Mouse (Mus musculus) heart, embryonic 14.5 days (tissue): Measurements from ENCODE around the gene Oaz1. TPM values are rescaled to one million over a fixed set of nuclear protein-coding genes. Genes with fewer than 3 reads are reported as not detected.
A peak's percentile ranks its signal among the peaks of the same experiment; 100 is the strongest.

Experiments used
- ATAC-seq: fragments of 200-750 bp; cut with Nextera tagmentation; 2 replicates; pipeline ENCODE4 v1.8.0; 2017; ENCODE audit warnings: low read depth, moderate TSS enrichment; ENCODE audit not compliant: insufficient number of reproducible peaks, insufficient read depth, low FRiP score
- H3K27ac ChIP-seq, 2 experiments: fragments of 200-500 bp in 1 of 2; fragments of 300-500 bp in 1 of 2; sonication (generic) in 1 of 2; replicated peaks in 1 of 2; 2 replicates each; pipeline ENCODE4 v1.5.1; 2012 to 2014; ENCODE audit warnings: low read depth in 2 of 2, low read length in 2 of 2, control low read depth in 1 of 2, mild to moderate bottlenecking in 1 of 2, mixed read lengths in 1 of 2; ENCODE audit not compliant: control insufficient read depth in 1 of 2, insufficient read depth in 1 of 2
- H3K27me3 ChIP-seq: fragments of 300-500 bp; sonication (generic); 2 replicates; pipeline ENCODE4 v1.6.1; 2014; ENCODE audit warnings: mild to moderate bottlenecking, low read length, control low read depth; ENCODE audit not compliant: control insufficient read depth, insufficient read depth
- H3K36me3 ChIP-seq: fragments of 300-500 bp; sonication (generic); 2 replicates; pipeline ENCODE4 v1.6.1; 2014; ENCODE audit warnings: mild to moderate bottlenecking, control low read depth, low read length, mixed read lengths; ENCODE audit not compliant: control insufficient read depth, insufficient read depth
- H3K4me1 ChIP-seq, 2 experiments: fragments of 200-500 bp in 1 of 2; fragments of 300-500 bp in 1 of 2; sonication (generic) in 1 of 2; 2 replicates each; pipeline ENCODE4 v1.6.1; 2012 to 2014; ENCODE audit warnings: low read length in 2 of 2, control low read depth in 1 of 2, mixed read lengths in 1 of 2; ENCODE audit not compliant: control insufficient read depth in 2 of 2, insufficient read depth in 2 of 2
- H3K4me2 ChIP-seq: fragments of 300-500 bp; sonication (generic); 2 replicates; pipeline ENCODE4 v1.6.1; 2014; ENCODE audit warnings: mild to moderate bottlenecking, low read length
- H3K4me3 ChIP-seq, 2 experiments: fragments of 200-500 bp in 1 of 2; fragments of 300-500 bp in 1 of 2; sonication (generic) in 1 of 2; 2 replicates each; pipeline ENCODE4 v1.5.1; 2012 to 2014; ENCODE audit warnings: low read length in 2 of 2, mild to moderate bottlenecking in 2 of 2, control low read depth in 1 of 2, low read depth in 1 of 2, moderate library complexity in 1 of 2; ENCODE audit not compliant: control insufficient read depth in 1 of 2, insufficient read depth in 1 of 2
- H3K9ac ChIP-seq: fragments of 300-500 bp; sonication (generic); 2 replicates; pipeline ENCODE4 v1.6.1; 2014; ENCODE audit warnings: mild to moderate bottlenecking, low read length
- H3K9me3 ChIP-seq: fragments of 300-500 bp; sonication (generic); 2 replicates; pipeline ENCODE4 v1.6.1; 2016; ENCODE audit warnings: low read length, control low read depth; ENCODE audit not compliant: control insufficient read depth
- WGBS: fragments of 180-500 bp; shearing (Covaris S2); extraction: QIAGEN DNeasy Blood & Tissue Kit; methylation state at CpG from one replicate; pipeline ENCODE4 v1.1.7; 2014; 5-methylcytosine and 5-hydroxymethylcytosine counted together
- polyA plus RNA-seq: library from polyadenylated mRNA; unstranded; fragments of >200 nt; fragmentation: Nextera tagmentation; extraction: Ambion mirVana; gene quantifications from 2 replicates; pipeline ENCODE4 v1.2.1, GENCODE M21; 2014

Oaz1 gene
- polyA plus RNA-seq, 1 experiment from 2014 or later, result 2,172 TPM

DNA sequence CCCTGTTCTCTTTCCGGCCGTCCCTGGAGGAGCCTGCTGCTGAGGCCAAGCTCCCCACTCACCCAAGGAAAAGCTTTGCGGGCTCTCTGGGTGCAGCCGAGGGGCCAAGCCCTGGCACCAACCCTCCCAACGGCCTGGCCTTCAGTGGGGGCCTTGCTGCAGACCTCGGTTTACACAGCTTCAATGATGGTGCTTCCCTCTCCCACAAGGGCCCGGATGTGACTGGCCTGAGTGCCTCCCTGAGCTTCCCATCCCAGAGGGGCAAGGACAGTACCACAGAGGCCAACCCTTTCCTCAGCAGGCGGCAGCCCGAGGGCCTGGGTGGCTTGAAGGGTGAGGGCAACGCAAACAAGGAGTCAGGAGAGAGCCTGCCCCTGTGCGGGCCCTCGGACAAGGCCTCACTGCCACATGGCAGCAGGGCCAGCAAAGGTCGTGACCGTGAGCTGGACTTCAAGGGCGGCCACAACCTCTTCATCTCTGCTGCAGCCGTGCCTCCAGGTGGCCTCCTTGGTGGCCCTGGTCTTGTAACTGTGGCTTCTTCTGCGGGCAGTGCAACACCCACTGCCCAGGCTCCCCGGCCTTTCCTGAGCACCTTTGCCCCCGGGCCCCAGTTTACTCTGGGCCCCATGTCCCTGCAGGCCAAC is 35.6 kb upstream of the Oaz1 start:
- H3K36me3 ChIP-seq, result peaks cover 99% of the 10 kb centered on the region
- ATAC-seq, result no peak
- no peak overlapping the region for H3K4me2 ChIP-seq
- no peaks in the 10 kb centered on the region for H3K9me3 ChIP-seq
- peaks cover 10 to 19% of the 10 kb centered on the region in 2 experiments for H3K4me1 ChIP-seq
- 71% methylated on average over 19 of the region's 19 CpGs for WGBS
- peak overlapping the region; percentile 34 to 68; a peak in 3 of 4 replicates for H3K27ac ChIP-seq
- H3K9ac ChIP-seq, result peak overlapping the region; percentile 13; the same call in 1 of the 2 replicates
- H3K4me3 ChIP-seq, result no peak overlapping the region
- no peaks in the 10 kb centered on the region for H3K27me3 ChIP-seq

DNA sequence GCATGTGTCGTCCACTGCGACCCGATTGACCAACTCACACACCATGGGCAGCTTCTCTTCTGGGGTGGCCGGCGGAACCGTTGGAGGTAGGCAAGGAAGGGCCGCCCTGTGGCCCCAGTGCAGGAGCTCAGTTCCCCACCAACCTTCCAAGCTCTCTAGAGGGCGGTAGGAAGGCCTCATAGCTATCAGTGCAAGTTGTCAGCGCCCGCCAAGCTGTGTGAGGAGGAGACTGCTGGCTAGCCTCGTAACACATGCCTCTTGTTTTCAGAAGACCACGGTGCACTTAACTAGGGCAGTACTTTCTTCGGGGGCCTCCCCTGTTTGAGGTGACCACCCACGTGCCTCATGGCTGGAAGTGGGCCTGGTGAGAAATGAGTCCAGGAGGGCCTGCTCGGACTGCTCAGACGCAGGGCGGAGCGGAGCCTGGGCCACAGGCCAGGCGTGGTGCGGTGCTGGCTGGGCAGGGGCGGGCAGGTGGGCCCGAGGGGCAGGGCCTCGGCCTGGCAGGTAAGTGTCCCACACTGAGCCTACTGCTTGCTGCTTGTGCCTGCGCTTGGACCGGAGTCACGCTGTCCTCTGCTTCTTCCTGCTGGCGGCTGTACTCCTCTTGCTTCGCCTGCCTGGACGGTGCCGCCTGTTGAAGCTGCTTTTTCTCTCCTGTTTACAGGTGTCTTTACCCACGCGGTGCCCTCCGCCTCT is 34.8 kb upstream of the Oaz1 start:
- H3K4me2 ChIP-seq, result no peak overlapping the region

DNA sequence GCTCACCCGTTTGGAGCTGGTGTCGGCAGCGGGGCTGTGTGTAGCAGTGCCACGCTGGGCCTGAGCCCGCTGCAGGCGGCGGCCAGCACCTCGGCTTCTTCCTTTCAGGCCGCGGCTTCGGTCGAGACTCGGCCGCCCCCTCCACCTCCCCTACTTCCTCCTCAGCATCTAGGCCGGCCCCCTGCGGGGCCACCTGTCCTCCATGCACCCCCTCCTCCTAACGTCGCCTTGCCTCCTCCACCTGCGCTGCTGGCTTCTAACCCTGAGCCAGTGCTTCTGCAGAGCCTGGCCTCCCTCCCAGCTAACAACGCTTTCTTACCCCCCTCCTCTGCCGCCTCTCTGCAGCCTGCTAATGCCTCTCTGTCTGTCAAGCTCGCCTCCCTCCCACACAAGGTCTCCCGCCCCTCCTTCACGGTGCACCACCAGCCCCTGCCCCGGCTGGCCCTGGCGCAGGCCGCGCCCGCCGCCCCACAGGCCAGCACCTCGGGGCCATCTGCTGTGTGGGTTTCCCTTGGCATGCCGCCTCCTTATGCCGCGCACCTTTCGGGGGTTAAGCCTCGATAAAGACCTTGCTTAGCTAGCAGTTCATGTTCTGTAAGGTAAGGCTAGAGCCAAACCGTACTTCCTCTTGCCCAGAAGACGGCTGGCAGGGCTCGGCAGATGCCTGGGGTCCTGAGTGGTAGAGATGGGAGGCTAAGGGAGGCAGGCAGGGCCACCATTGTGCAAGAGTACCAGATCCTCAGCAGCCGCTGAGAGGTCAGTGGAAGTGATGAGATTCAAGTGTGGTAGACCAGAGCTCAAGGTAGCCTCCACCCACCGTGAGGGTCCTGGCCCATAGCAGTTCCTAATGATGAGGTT is 34.1 kb upstream of the Oaz1 start:
- Histone ChIP-seq H3K9ac (peak overlapping the region; percentile 41; the same call in 1 of the 2 replicates), H3K4me1 (peaks cover 10 to 29% of the 10 kb centered on the region in 2 experiments), H3K4me3 (no peak overlapping the region), H3K4me2 (no peak overlapping the region), H3K9me3 (no peaks in the 10 kb centered on the region), H3K36me3 (peaks cover 96% of the 10 kb centered on the region), H3K27ac (peak overlapping the region; percentile 40 to 68; a peak in 2 of 4 replicates), H3K27me3 (no peaks in the 10 kb centered on the region)
- no peak for ATAC-seq
- 78% methylated on average over 41 of the region's 41 CpGs for WGBS

More for the DNA sequence above, 34.8 kb upstream of the Oaz1 start:
- ATAC-seq, result peak; percentile 23
- H3K9ac ChIP-seq, result peak overlapping the region; percentile 41; the same call in 1 of the 2 replicates
- H3K4me3 ChIP-seq, result no peak overlapping the region
- H3K9me3 ChIP-seq, result no peaks in the 10 kb centered on the region
- no peaks in the 10 kb centered on the region for H3K27me3 ChIP-seq
- H3K36me3 ChIP-seq, result peaks cover 99% of the 10 kb centered on the region
- WGBS, result 45% methylated on average over 33 of the region's 33 CpGs
- peak overlapping the region; percentile 40 to 68; a peak in 3 of 4 replicates for H3K27ac ChIP-seq
- peaks cover 10 to 23% of the 10 kb centered on the region in 2 experiments for H3K4me1 ChIP-seq

DNA sequence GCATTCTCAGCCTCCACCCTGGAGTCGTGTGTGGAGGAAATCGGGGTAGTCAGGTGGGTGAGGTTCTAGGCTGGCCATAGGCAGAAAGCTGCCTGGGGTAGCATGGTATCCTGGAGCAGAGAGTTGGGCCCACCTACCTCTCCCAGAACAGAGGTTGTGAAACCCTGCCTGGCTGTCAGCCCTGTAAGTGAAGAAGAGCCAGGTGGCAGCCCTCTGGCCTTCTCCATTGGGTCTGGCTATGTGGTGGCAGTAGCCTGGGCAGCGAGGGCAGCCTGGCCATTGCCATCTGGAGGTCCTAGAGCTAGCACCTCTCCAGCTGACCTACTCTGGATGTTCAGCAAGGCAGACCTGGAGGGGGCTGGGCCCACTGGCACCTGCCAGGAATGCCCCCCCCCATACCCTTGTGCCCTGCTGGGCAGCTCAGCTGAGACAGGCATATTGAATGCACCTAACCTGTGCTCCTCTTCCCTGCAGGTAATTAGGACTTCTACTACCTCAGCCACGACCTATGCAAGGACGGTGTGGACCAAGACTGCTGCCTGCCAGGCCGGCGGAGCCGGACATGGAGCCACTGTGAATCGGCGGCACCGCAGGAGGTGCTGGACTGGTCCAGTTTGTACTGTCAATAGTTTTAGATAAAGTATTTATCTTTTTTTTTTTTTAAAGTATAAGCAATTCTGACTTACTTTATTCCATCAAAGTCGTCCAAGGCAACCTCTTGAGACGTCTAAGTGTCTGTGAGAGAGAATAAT is 33.2 kb upstream of the Oaz1 start:
- Histone ChIP-seq H3K36me3 (peaks cover 88% of the 10 kb centered on the region), H3K4me1 (peaks cover 10 to 29% of the 10 kb centered on the region in 2 experiments), H3K27ac (no peak overlapping the region), H3K4me2 (no peak overlapping the region), H3K9ac (no peak overlapping the region), H3K9me3 (no peaks in the 10 kb centered on the region), H3K27me3 (no peaks in the 10 kb centered on the region), H3K4me3 (no peak overlapping the region)
- 89% methylated on average over 13 of the region's 13 CpGs for WGBS
- ATAC-seq, result no peak

DNA sequence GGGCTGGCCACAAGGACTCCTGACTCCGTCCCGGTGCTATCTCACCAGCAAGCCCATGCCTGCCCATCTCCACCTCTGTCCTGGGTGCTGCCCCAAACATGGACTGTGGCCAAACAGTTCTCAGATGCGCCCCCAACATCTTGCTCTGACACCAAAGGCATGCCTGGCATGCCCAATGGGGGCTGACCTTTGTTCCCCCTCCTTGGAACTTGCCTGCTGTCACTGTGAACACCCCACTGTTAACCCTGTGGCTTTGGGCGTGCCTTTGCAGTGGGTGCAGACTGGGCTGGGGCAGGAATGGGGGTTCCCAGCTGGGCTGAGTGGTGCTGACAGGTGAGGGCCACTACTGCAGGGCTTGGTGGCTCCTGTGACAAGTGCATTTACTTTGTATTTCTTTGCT is 32.7 kb upstream of the Oaz1 start:
- Histone ChIP-seq H3K36me3 (peaks cover 82% of the 10 kb centered on the region), H3K4me3 (no peak overlapping the region), H3K27ac (no peak overlapping the region), H3K9ac (no peak overlapping the region), H3K9me3 (no peaks in the 10 kb centered on the region), H3K4me1 (peaks cover 10 to 29% of the 10 kb centered on the region in 2 experiments), H3K27me3 (no peaks in the 10 kb centered on the region), H3K4me2 (no peak overlapping the region)
- no peak for ATAC-seq
- 76% methylated on average over 4 of the region's 4 CpGs for WGBS

DNA sequence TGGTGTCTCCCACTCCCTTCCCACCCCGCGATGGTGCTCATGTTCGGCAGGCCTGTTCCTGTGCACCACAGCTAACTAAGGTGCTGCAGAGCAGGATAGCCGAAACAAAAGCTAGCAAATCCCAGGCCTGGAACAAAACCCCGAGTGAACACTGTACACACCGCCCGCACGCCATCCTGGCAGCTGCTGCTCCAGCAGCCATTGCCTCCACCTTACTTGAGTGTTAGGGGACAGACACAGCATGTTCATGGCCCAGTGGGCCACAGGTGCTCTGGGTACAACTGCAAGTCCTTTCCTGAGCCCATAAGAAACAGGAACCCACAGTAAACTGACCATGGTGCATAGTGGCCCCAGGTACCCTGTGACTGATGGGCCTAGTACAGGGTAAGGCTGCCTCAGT is 31.7 kb upstream of the Oaz1 start:
- no peaks in the 10 kb centered on the region for H3K9me3 ChIP-seq
- H3K9ac ChIP-seq, result no peak overlapping the region
- H3K4me3 ChIP-seq, result no peak overlapping the region
- 89% methylated on average over 8 of the region's 8 CpGs for WGBS
- H3K4me2 ChIP-seq, result no peak overlapping the region
- H3K4me1 ChIP-seq, result peaks cover 12 to 35% of the 10 kb centered on the region in 2 experiments
- peaks cover 73% of the 10 kb centered on the region for H3K36me3 ChIP-seq
- H3K27me3 ChIP-seq, result no peaks in the 10 kb centered on the region
- no peak overlapping the region for H3K27ac ChIP-seq
- ATAC-seq, result no peak
